Comparison of ENCODE assay signal across 8 mouse cellular contexts in genomic region chr5:76303379-76303744, GRCm38 (mm10). TPM values are rescaled to one million over a fixed set of nuclear protein-coding genes. Genes with fewer than 3 reads are reported as not detected.
A peak's percentile ranks its signal among the peaks of the same experiment; 100 is the strongest.
DNase-seq lines count a peak whose midpoint lies in the region; ATAC-seq and TF ChIP-seq lines count a peak whose summit lies in the region.

No protein-coding gene starts in this region.

- H3K27me3 ChIP-seq in lung, embryonic 16.5 days (ENCODE audit: control insufficient read depth, insufficient read depth, low read depth, low read length) = no peaks in the 10 kb centered on the region
- no peaks in the 10 kb centered on the region for H3K27me3 ChIP-seq in embryonic facial prominence, embryonic 12.5 days
- no peaks in the 10 kb centered on the region for H3K27me3 ChIP-seq in limb, embryonic 10.5 days (ENCODE audit: low read depth, poor library complexity, severe bottlenecking)

- no peak for ATAC-seq in lung, embryonic 16.5 days (ENCODE audit: low read depth)
- no peak for ATAC-seq in embryonic facial prominence, embryonic 12.5 days (ENCODE audit: insufficient number of reproducible peaks, insufficient read depth, low FRiP score, low TSS enrichment)

- no peak for DNase-seq in lung, postnatal 10 days
- no peak for DNase-seq in limb, embryonic 10.5 days (ENCODE audit: low spot score)
- DNase-seq in layer of hippocampus, adult 8-10 months (ENCODE audit: low spot score in 2 of 2) = no peak
- DNase-seq in cerebellum, adult 8-10 months = no peak
- no peak for DNase-seq in right cerebral cortex, adult 2 months (ENCODE audit: low spot score in 2 of 2)

- H3K9ac ChIP-seq in lung, embryonic 16.5 days (ENCODE audit: low read length) = peak overlapping the region; percentile 95
- H3K9ac ChIP-seq in embryonic facial prominence, embryonic 12.5 days = peak overlapping the region; percentile 82

- TF ChIP-seq POLR2A in olfactory bulb, adult 2 months (IDR thresholded peaks at IDR 0.05; ENCODE audit: insufficient read depth, low read depth, low read length) = no peak

- no peaks in the 10 kb centered on the region for H3K36me3 ChIP-seq in lung, embryonic 16.5 days (ENCODE audit: control insufficient read depth, insufficient read depth, low read length)
- H3K36me3 ChIP-seq in embryonic facial prominence, embryonic 12.5 days = no peaks in the 10 kb centered on the region
- 0 out of 2 replicates have a peak, but pooled peaks cover 2% of the 10 kb centered on the region for H3K36me3 ChIP-seq in limb, embryonic 10.5 days

- peaks cover 13% of the 10 kb centered on the region; the same call in 1 of the 2 replicates for H3K4me1 ChIP-seq in lung, embryonic 16.5 days (replicated peaks; ENCODE audit: control insufficient read depth, insufficient read depth, low read length)
- H3K4me1 ChIP-seq in embryonic facial prominence, embryonic 12.5 days = peaks cover 9% of the 10 kb centered on the region; the same call in 1 of the 2 replicates
- H3K4me1 ChIP-seq in limb, embryonic 10.5 days = peaks cover 19% of the 10 kb centered on the region
- peaks cover 3% of the 10 kb centered on the region; the same call in 1 of the 2 replicates for H3K4me1 ChIP-seq in olfactory bulb, adult 2 months (ENCODE audit: control insufficient read depth, insufficient read depth, low read length)

- no peak for TF ChIP-seq CTCF in olfactory bulb, adult 2 months (IDR thresholded peaks at IDR 0.05; ENCODE audit: insufficient read depth, low read depth, low read length)

- peak overlapping the region; percentile 96 for H3K4me2 ChIP-seq in lung, embryonic 16.5 days (ENCODE audit: low read depth, low read length)
- H3K4me2 ChIP-seq in embryonic facial prominence, embryonic 12.5 days (replicated peaks) = peak overlapping the region; percentile 83

- WGBS in lung, embryonic 16.5 days = 6% methylated on average over 11 of the region's 11 CpGs
- WGBS in embryonic facial prominence, embryonic 12.5 days = 4% methylated on average over 11 of the region's 11 CpGs
- 8% methylated on average over 11 of the region's 11 CpGs for WGBS in limb, embryonic 10.5 days
- 2% methylated on average over 11 of the region's 11 CpGs for WGBS in olfactory bulb, adult 2 months

- no peaks in the 10 kb centered on the region for H3K9me3 ChIP-seq in lung, embryonic 16.5 days (ENCODE audit: control insufficient read depth, low read length)
- H3K9me3 ChIP-seq in embryonic facial prominence, embryonic 12.5 days = no peaks in the 10 kb centered on the region
- no peaks in the 10 kb centered on the region for H3K9me3 ChIP-seq in limb, embryonic 10.5 days (replicated peaks)

- peak overlapping the region; percentile 98 for H3K27ac ChIP-seq in lung, embryonic 16.5 days (ENCODE audit: low read length)
- peak overlapping the region; percentile 97; the same call in 1 of the 2 replicates for H3K27ac ChIP-seq in embryonic facial prominence, embryonic 12.5 days
- H3K27ac ChIP-seq in limb, embryonic 10.5 days = peak overlapping the region; percentile 98
- no peak overlapping the region for H3K27ac ChIP-seq in olfactory bulb, adult 2 months (ENCODE audit: insufficient read depth, low read depth, low read length)

- H3K4me3 ChIP-seq in lung, embryonic 16.5 days (ENCODE audit: low read length) = peak overlapping the region; percentile 91
- H3K4me3 ChIP-seq in embryonic facial prominence, embryonic 12.5 days = peak overlapping the region; percentile 85
- peak overlapping the region; percentile 100 for H3K4me3 ChIP-seq in limb, embryonic 10.5 days
- peak overlapping the region; percentile 91 for H3K4me3 ChIP-seq in olfactory bulb, adult 2 months (ENCODE audit: insufficient read depth, low read depth, low read length)

RNA-seq across cellular contexts. Expression of gene Clock, which starts 1.2 kb away (rescaled TPM):
- 13.9 and 14.9 TPM in 2 replicates for polyA plus RNA-seq in lung, embryonic 16.5 days (2015; fragmentation: Nextera tagmentation; extraction: Ambion mirVana)
- polyA plus RNA-seq in embryonic facial prominence, embryonic 12.5 days (2016; fragmentation: Nextera tagmentation; extraction: Ambion mirVana) = 13.2 and 14.4 TPM in 2 replicates
- 9.8 and 10.6 TPM in 2 replicates for polyA plus RNA-seq in limb, embryonic 10.5 days (2016; fragmentation: Nextera tagmentation; extraction: Ambion mirVana)
- polyA plus RNA-seq in olfactory bulb, adult 2 months (2012; ENCODE audit: insufficient read depth, insufficient read length, low replicate concordance, missing spikeins) = not detected in 2 replicates
- total RNA-seq in layer of hippocampus, adult 8-10 months (2022) = 10 to 100 TPM; 41.8 to 56.0 (median 49.7) TPM

RNA-seq across cellular contexts. Expression of gene Pdcl2, which starts 27.6 kb away (rescaled TPM):
- not detected in 2 replicates for polyA plus RNA-seq in lung, embryonic 16.5 days (2015; fragmentation: Nextera tagmentation; extraction: Ambion mirVana)
- not detected in 2 replicates for polyA plus RNA-seq in embryonic facial prominence, embryonic 12.5 days (2016; fragmentation: Nextera tagmentation; extraction: Ambion mirVana)
- not detected in 2 replicates for polyA plus RNA-seq in limb, embryonic 10.5 days (2016; fragmentation: Nextera tagmentation; extraction: Ambion mirVana)
- not detected in 2 replicates for polyA plus RNA-seq in olfactory bulb, adult 2 months (2012; ENCODE audit: insufficient read depth, insufficient read length, low replicate concordance, missing spikeins)
- not detected for total RNA-seq in layer of hippocampus, adult 8-10 months (2022)
